9 mouse cellular contexts compared by ENCODE assay signal in genomic region chr10:93642897-93643296, GRCm38 (mm10). TPM values are rescaled to one million over a fixed set of nuclear protein-coding genes. Genes with fewer than 3 reads are reported as not detected.
A peak's percentile ranks its signal among the peaks of the same experiment; 100 is the strongest.
DNase-seq lines count a peak whose midpoint lies in the region; ATAC-seq and TF ChIP-seq lines count a peak whose summit lies in the region.
"Had no signal": no experiment of that assay in that cellular context is flagged by ENCODE, and none has a peak within 500 bp of the region (broad histone marks: within the 10 kb centered on the region; RNA-seq: fewer than 3 reads in every experiment).

No protein-coding gene starts in this region.

- no peak for DNase-seq in liver
- DNase-seq in ovary, postnatal 10 days (ENCODE audit: low spot score), result no peak
- no peak for DNase-seq in adrenal gland, adult 2 months
- DNase-seq: kidney, postnatal 14 days had no signal

- H3K36me3 ChIP-seq in liver, embryonic 15.5 days (replicated peaks), result no peaks in the 10 kb centered on the region
- no peaks in the 10 kb centered on the region for H3K36me3 ChIP-seq in hindbrain, embryonic 16.5 days (ENCODE audit: control insufficient read depth, insufficient read depth, low read length)

- TF ChIP-seq POLR2A in embryonic fibroblast, embryonic 13.5 days (IDR thresholded peaks at IDR 0.05; ENCODE audit: low read depth, low read length), result no peak; the same call in 1 of the 2 replicates
- no peak for TF ChIP-seq POLR2A in olfactory bulb, adult 2 months (IDR thresholded peaks at IDR 0.05; ENCODE audit: insufficient read depth, low read depth, low read length)

- H3K4me1 ChIP-seq in liver, embryonic 15.5 days (replicated peaks), result peaks cover 58% of the 10 kb centered on the region
- H3K4me1 ChIP-seq in embryonic fibroblast, embryonic 13.5 days (ENCODE audit: control insufficient read depth, insufficient read depth, low read length), result 0 out of 2 replicates have a peak, but pooled peaks cover 2% of the 10 kb centered on the region
- H3K4me1 ChIP-seq in hindbrain, embryonic 16.5 days (ENCODE audit: control insufficient read depth, insufficient read depth, low read depth, low read length), result peaks cover 13% of the 10 kb centered on the region
- H3K4me1 ChIP-seq in olfactory bulb, adult 2 months (ENCODE audit: control insufficient read depth, insufficient read depth, low read length), result peaks cover 17% of the 10 kb centered on the region

- no peak overlapping the region for H3K9ac ChIP-seq in liver, embryonic 15.5 days
- H3K9ac ChIP-seq in hindbrain, embryonic 16.5 days (ENCODE audit: low read depth, low read length), result peak overlapping the region; percentile 22; the same call in 1 of the 2 replicates

- TF ChIP-seq CTCF in embryonic fibroblast, embryonic 13.5 days (IDR thresholded peaks at IDR 0.05; ENCODE audit: borderline replicate concordance, insufficient read depth, low read length), result no peak
- TF ChIP-seq CTCF in olfactory bulb, adult 2 months (IDR thresholded peaks at IDR 0.05; ENCODE audit: insufficient read depth, low read depth, low read length), result no peak

- WGBS in liver, embryonic 15.5 days (ENCODE audit: insufficient replicate concordance), result 41% methylated on average over 8 of the region's 8 CpGs
- WGBS in hindbrain, embryonic 16.5 days, result 39% methylated on average over 8 of the region's 8 CpGs
- WGBS in olfactory bulb, adult 2 months, result 24% methylated on average over 8 of the region's 8 CpGs

- peaks cover 57% of the 10 kb centered on the region for H3K27me3 ChIP-seq in liver, embryonic 15.5 days
- no peaks in the 10 kb centered on the region for H3K27me3 ChIP-seq in hindbrain, embryonic 16.5 days (replicated peaks; ENCODE audit: control insufficient read depth, insufficient read depth, low read length)

- no peak overlapping the region for H3K27ac ChIP-seq in liver, embryonic 15.5 days (replicated peaks)
- 0 out of 2 replicates have a peak overlapping the region, but pooled peaks have one; percentile 32 for H3K27ac ChIP-seq in embryonic fibroblast, embryonic 13.5 days (ENCODE audit: insufficient read depth, low read length)
- no peak overlapping the region for H3K27ac ChIP-seq in hindbrain, embryonic 16.5 days (ENCODE audit: low read depth, low read length)
- peak overlapping the region; percentile 63 for H3K27ac ChIP-seq in olfactory bulb, adult 2 months (ENCODE audit: insufficient read depth, low read depth, low read length)
- H3K27ac ChIP-seq: macrophage had no signal

- ATAC-seq in liver, embryonic 15.5 days (ENCODE audit: insufficient read depth), result no peak
- ATAC-seq in hindbrain, embryonic 16.5 days, result no peak

- no peaks in the 10 kb centered on the region for H3K9me3 ChIP-seq in liver, embryonic 15.5 days (replicated peaks)
- no peaks in the 10 kb centered on the region for H3K9me3 ChIP-seq in hindbrain, embryonic 16.5 days (ENCODE audit: control insufficient read depth, low read length)

- peak overlapping the region; percentile 99 for H3K4me2 ChIP-seq in liver, embryonic 15.5 days
- peak overlapping the region; percentile 92 for H3K4me2 ChIP-seq in hindbrain, embryonic 16.5 days (ENCODE audit: low read length)

- H3K4me3 ChIP-seq in liver, embryonic 15.5 days (replicated peaks), result no peak overlapping the region
- H3K4me3 ChIP-seq in embryonic fibroblast, embryonic 13.5 days (ENCODE audit: insufficient read depth, low read length), result peak overlapping the region; percentile 70; the same call in 1 of the 2 replicates
- H3K4me3 ChIP-seq in hindbrain, embryonic 16.5 days (ENCODE audit: low read length), result no peak overlapping the region; the same call in 1 of the 2 replicates
- peak overlapping the region; percentile 25 for H3K4me3 ChIP-seq in olfactory bulb, adult 2 months (ENCODE audit: insufficient read depth, low read depth, low read length)

RNA-seq across cellular contexts. Expression of gene Ntn4, which starts 2.4 kb away (rescaled TPM):
- polyA plus RNA-seq in liver, embryonic 15.5 days (2015; fragmentation: Nextera tagmentation; extraction: Ambion mirVana), result 0.07 and 0.09 TPM in 2 replicates
- polyA plus RNA-seq in embryonic fibroblast, embryonic 13.5 days (2011; ENCODE audit: insufficient read length, low read depth, missing spikeins), result 18.6 and 39.8 TPM in 2 replicates
- polyA plus RNA-seq in hindbrain, embryonic 16.5 days (2015; fragmentation: Nextera tagmentation; extraction: Ambion mirVana), result 0.81 and 1.4 TPM in 2 replicates
- not detected in 2 replicates for polyA plus RNA-seq in olfactory bulb, adult 2 months (2012; ENCODE audit: insufficient read depth, insufficient read length, low replicate concordance, missing spikeins)
- total RNA-seq in adrenal gland, adult 2 months (2021), result 10 to 100 TPM; 14.6 to 26.8 TPM
- 11.0 and 12.5 TPM in 2 replicates for polyA plus RNA-seq in adrenal gland, adult 2 months (2012; rRNA removed)

RNA-seq across cellular contexts. Expression of gene Snrpf, which starts 53.4 kb away (rescaled TPM):
- polyA plus RNA-seq in liver, embryonic 15.5 days (2015; fragmentation: Nextera tagmentation; extraction: Ambion mirVana), result 50.1 and 55.2 TPM in 2 replicates
- polyA plus RNA-seq in embryonic fibroblast, embryonic 13.5 days (2011; ENCODE audit: insufficient read length, low read depth, missing spikeins), result 34.3 and 37.7 TPM in 2 replicates
- 48.3 and 54.7 TPM in 2 replicates for polyA plus RNA-seq in hindbrain, embryonic 16.5 days (2015; fragmentation: Nextera tagmentation; extraction: Ambion mirVana)
- polyA plus RNA-seq in olfactory bulb, adult 2 months (2012; ENCODE audit: insufficient read depth, insufficient read length, low replicate concordance, missing spikeins), result not detected in 2 replicates
- total RNA-seq in adrenal gland, adult 2 months (2021), result 10 to 100 TPM; 11.7 to 16.6 TPM
- 10.6 and 12.5 TPM in 2 replicates for polyA plus RNA-seq in adrenal gland, adult 2 months (2012; rRNA removed)

Comparison
In these comparisons a context has a peak if more than half of its experiments do, and no peak if none do; other contexts are left out.
1. H3K27ac ChIP-seq: peak in embryonic fibroblast, embryonic 13.5 days (single experiment) and olfactory bulb, adult 2 months (single experiment); none in liver, embryonic 15.5 days (single experiment) and hindbrain, embryonic 16.5 days (single experiment).
2. H3K4me3 ChIP-seq: peak in embryonic fibroblast, embryonic 13.5 days (single experiment) and olfactory bulb, adult 2 months (single experiment); none in liver, embryonic 15.5 days (single experiment) and hindbrain, embryonic 16.5 days (single experiment).
3. RNA of gene Snrpf, which starts 53.4 kb away (polyA plus RNA-seq): 50.1 to 55.2 TPM in liver, embryonic 15.5 days, 48.3 to 54.7 TPM in hindbrain, embryonic 16.5 days, 34.3 to 37.7 TPM in embryonic fibroblast, embryonic 13.5 days and 10.6 to 12.5 TPM in adrenal gland, adult 2 months; not detected in olfactory bulb, adult 2 months; every median in the first group is over 10 times any median in the second.